Mouse (Mus musculus) liver, embryonic 15.5 days (tissue): Measurements from ENCODE around the gene Dnaic2. TPM values are rescaled to one million over a fixed set of nuclear protein-coding genes. Genes with fewer than 3 reads are reported as not detected.

Experiments used
- ATAC-seq: fragments of 200-750 bp; cut with Nextera tagmentation; 2 replicates; pipeline ENCODE4 v1.8.0; 2017; ENCODE audit warnings: moderate number of reproducible peaks, mild to moderate bottlenecking, moderate library complexity; ENCODE audit not compliant: insufficient read depth
- H3K27ac ChIP-seq: fragments of 300-500 bp; sonication (generic); replicated peaks from 2 replicates; pipeline ENCODE4 v1.5.1; 2015; ENCODE audit warnings: mild to moderate bottlenecking, inconsistent platforms
- H3K27me3 ChIP-seq: fragments of 300-500 bp; sonication (generic); 2 replicates; pipeline ENCODE4 v1.6.1; 2015; ENCODE audit warnings: mild to moderate bottlenecking, inconsistent platforms
- H3K36me3 ChIP-seq: fragments of 300-500 bp; sonication (generic); replicated peaks from 2 replicates; pipeline ENCODE4 v1.6.1; 2015; ENCODE audit warnings: moderate library complexity, mild to moderate bottlenecking, inconsistent platforms
- H3K4me1 ChIP-seq: fragments of 300-500 bp; sonication (generic); replicated peaks from 2 replicates; pipeline ENCODE4 v1.6.1; 2015; ENCODE audit warnings: inconsistent platforms
- H3K4me2 ChIP-seq: fragments of 300-500 bp; sonication (generic); 2 replicates; pipeline ENCODE4 v1.6.1; 2015; ENCODE audit warnings: moderate library complexity, mild to moderate bottlenecking, inconsistent platforms
- H3K4me3 ChIP-seq: fragments of 300-500 bp; sonication (generic); replicated peaks from 2 replicates; pipeline ENCODE4 v1.5.1; 2015; ENCODE audit warnings: mild to moderate bottlenecking, inconsistent platforms
- H3K9ac ChIP-seq: fragments of 300-500 bp; sonication (generic); 2 replicates; pipeline ENCODE4 v1.6.1; 2015; ENCODE audit warnings: moderate library complexity, mild to moderate bottlenecking, inconsistent platforms
- H3K9me3 ChIP-seq: fragments of 300-500 bp; sonication (generic); replicated peaks from 2 replicates; pipeline ENCODE4 v1.6.1; 2016; ENCODE audit warnings: inconsistent platforms
- WGBS: fragments of 180-500 bp; shearing (Covaris S2); methylation state at CpG from one replicate; pipeline ENCODE4 v1.1.7; 2015; ENCODE audit warnings: mixed read lengths; ENCODE audit not compliant: insufficient replicate concordance; 5-methylcytosine and 5-hydroxymethylcytosine counted together
- polyA plus RNA-seq: library from polyadenylated mRNA; unstranded; fragments of >200 nt; fragmentation: Nextera tagmentation; extraction: Ambion mirVana; gene quantifications from 2 replicates; pipeline ENCODE4 v1.2.1, GENCODE M21; 2015

Gene Dnaic2
- polyA plus RNA-seq, 1 experiment from 2014 or later, result 0.18 TPM

GRCm38 (mm10) chr11:114724787-114725590 is 2.2 kb upstream of the Dnaic2 start:
- WGBS, result 40% methylated on average over 11 of the region's 11 CpGs
- peaks cover 20% of the 10 kb centered on the region for H3K4me1 ChIP-seq
- peak; percentile 29; the same call in 1 of the 2 replicates for ATAC-seq
- H3K4me2 ChIP-seq, result no peak overlapping the region
- H3K9me3 ChIP-seq, result no peaks in the 10 kb centered on the region
- H3K27ac ChIP-seq, result no peak overlapping the region
- peaks cover 19% of the 10 kb centered on the region for H3K27me3 ChIP-seq
- H3K4me3 ChIP-seq, result no peak overlapping the region
- no peak overlapping the region for H3K9ac ChIP-seq
- no peaks in the 10 kb centered on the region for H3K36me3 ChIP-seq

DNA sequence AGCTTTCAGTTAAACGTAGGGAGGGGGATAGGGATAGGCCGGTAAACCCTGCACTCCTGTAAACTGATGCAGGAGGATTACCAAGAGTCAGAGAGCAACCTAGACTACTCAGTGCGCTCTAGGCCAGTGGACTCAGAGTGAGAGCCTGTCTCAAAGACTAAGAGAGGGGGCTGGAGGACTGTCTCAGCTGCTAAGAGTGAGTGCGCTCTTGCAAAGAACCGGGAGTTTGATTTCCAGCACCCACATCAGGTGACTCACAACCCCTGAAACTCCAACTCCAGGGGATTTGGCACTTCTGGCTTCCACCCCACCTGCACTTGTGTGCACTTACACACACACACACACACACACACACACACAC is 598 bp downstream of the Dnaic2 start:
- Histone ChIP-seq H3K4me3 (no peak overlapping the region), H3K9me3 (no peaks in the 10 kb centered on the region), H3K36me3 (no peaks in the 10 kb centered on the region), H3K4me2 (peak overlapping the region; percentile 57), H3K27me3 (peaks cover 19% of the 10 kb centered on the region), H3K27ac (no peak overlapping the region), H3K4me1 (peaks cover 20% of the 10 kb centered on the region; the same call in 1 of the 2 replicates), H3K9ac (no peak overlapping the region)
- ATAC-seq, result no peak
- WGBS, result 33% methylated on average over 5 of the region's 5 CpGs

- no peak overlapping the region for H3K4me2 ChIP-seq
- WGBS, result 26% methylated on average over 5 of the region's 5 CpGs
- no peaks in the 10 kb centered on the region for H3K36me3 ChIP-seq
- peaks cover 15% of the 10 kb centered on the region; the same call in 1 of the 2 replicates for H3K4me1 ChIP-seq
- H3K9ac ChIP-seq, result no peak overlapping the region
- H3K27me3 ChIP-seq, result peaks cover 19% of the 10 kb centered on the region
- ATAC-seq, result no peak
- H3K9me3 ChIP-seq, result no peaks in the 10 kb centered on the region
- no peak overlapping the region for H3K27ac ChIP-seq
- H3K4me3 ChIP-seq, result no peak overlapping the region
These were observed 1.1 kb downstream of the Dnaic2 start for GRCm38 (mm10) chr11:114728333-114728732.

DNA sequence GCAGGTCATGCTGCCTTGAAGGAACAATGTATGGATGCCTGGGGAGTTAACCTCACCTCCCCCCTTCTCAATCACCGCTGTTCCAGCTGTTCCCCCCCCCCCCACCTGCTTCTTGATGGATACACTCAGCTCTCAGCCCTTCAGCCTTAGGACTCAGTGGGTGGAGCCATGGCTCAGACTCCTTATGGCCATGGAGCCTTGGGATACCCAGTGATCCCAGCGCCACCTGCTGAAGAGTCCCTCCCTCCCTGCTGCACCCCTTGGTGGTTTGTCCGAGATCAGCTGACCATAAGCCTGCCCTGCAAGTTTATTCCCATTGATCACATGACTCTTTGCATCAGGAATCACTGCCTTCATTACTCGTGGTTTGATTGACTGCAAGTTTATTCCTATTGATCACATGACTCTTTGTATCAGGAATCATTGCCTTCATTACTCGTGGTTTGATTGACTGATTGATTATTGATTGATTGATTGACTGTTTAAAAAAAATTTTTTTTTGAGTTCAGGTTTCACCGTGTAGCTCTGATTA is 2.7 kb downstream of the Dnaic2 start:
- Histone ChIP-seq H3K4me2 (no peak overlapping the region), H3K36me3 (no peaks in the 10 kb centered on the region), H3K9ac (no peak overlapping the region), H3K27ac (no peak overlapping the region), H3K9me3 (no peaks in the 10 kb centered on the region), H3K4me3 (no peak overlapping the region), H3K4me1 (peaks cover 14% of the 10 kb centered on the region; the same call in 1 of the 2 replicates), H3K27me3 (peaks cover 19% of the 10 kb centered on the region)
- WGBS, result 45% methylated on average over 6 of the region's 6 CpGs
- ATAC-seq, result no peak

DNA sequence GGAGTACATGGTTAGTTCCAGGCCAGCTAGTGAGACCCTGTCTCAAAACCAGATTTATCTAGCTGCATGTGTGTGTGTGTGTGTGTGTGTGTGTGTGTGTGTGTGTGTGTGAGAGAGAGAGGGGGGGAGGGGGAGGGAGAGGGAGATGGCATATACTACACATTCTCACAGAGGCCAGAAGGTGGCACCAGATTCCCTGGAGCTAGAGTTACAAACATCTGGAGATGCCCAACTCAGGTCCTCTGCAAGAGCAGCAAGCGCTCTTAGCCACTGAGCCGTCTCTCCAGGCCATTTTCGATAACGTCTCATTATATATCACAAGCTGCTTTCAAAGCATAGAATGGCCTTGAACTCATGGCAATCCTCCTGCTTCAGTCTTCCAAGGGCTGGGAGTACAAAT is 4.5 kb downstream of the Dnaic2 start:
- Histone ChIP-seq H3K9ac (no peak overlapping the region), H3K36me3 (no peaks in the 10 kb centered on the region), H3K4me3 (no peak overlapping the region), H3K9me3 (no peaks in the 10 kb centered on the region), H3K27me3 (peaks cover 15% of the 10 kb centered on the region), H3K27ac (no peak overlapping the region), H3K4me1 (peaks cover 8% of the 10 kb centered on the region; the same call in 1 of the 2 replicates), H3K4me2 (no peak overlapping the region)
- WGBS, result 76% methylated on average over 4 of the region's 4 CpGs
- no peak for ATAC-seq

DNA sequence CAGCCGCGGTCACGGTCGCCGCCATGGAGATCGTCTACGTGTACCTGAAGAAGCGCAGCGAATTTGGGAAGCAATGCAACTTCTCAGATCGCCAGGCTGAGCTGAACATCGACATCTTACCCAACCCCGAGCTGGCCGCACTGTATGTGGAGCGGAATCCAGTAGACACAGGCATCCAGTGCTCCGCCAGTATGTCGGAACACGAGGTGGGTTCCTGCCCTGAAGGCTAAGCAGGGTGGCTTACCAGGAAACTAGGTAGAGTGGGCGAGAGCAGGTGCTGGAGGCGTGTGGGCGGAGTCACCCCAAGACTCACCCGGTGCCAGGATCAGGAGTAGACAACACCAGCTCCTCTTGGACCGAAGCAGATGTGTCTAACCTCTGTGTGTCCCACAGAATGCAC is 5.7 kb downstream of the Dnaic2 start:
- Histone ChIP-seq H3K4me3 (no peak overlapping the region), H3K27me3 (peaks cover 3% of the 10 kb centered on the region; the same call in 1 of the 2 replicates), H3K4me1 (no peaks in the 10 kb centered on the region), H3K4me2 (no peak overlapping the region), H3K9me3 (no peaks in the 10 kb centered on the region), H3K9ac (no peak overlapping the region), H3K36me3 (no peaks in the 10 kb centered on the region), H3K27ac (no peak overlapping the region)
- ATAC-seq, result no peak
- 61% methylated on average over 22 of the region's 22 CpGs for WGBS

DNA sequence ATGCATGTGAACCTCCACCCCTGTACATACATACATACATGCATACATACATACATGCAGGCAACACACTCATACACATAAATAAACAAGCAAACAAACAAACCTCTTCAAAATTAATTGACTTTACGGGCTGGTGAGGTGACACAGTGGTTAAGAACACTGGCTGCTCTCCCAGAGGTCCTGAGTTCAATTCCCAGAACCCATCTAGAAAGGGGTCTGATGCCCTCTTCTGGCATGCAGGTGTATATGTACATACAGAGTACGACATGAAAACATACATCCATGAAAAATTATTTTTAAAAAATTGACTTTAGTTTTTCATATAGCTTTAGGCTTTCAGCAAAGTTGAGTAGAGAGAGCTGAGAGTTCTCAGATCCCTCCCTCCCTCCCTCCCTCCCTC is 8.9 kb downstream of the Dnaic2 start:
- Histone ChIP-seq H3K27me3 (no peaks in the 10 kb centered on the region; the same call in 1 of the 2 replicates), H3K4me1 (no peaks in the 10 kb centered on the region), H3K4me2 (no peak overlapping the region), H3K4me3 (no peak overlapping the region), H3K9me3 (no peaks in the 10 kb centered on the region), H3K27ac (no peak overlapping the region), H3K36me3 (no peaks in the 10 kb centered on the region), H3K9ac (no peak overlapping the region)
- 51% methylated on average over 2 of the region's 2 CpGs for WGBS
- no peak for ATAC-seq

- Histone ChIP-seq H3K4me2 (no peak overlapping the region), H3K27me3 (no peaks in the 10 kb centered on the region; the same call in 1 of the 2 replicates), H3K9ac (no peak overlapping the region), H3K9me3 (no peaks in the 10 kb centered on the region), H3K4me3 (no peak overlapping the region), H3K36me3 (no peaks in the 10 kb centered on the region), H3K4me1 (no peaks in the 10 kb centered on the region), H3K27ac (no peak overlapping the region)
- ATAC-seq, result no peak
- WGBS, result 44% methylated on average over 11 of the region's 11 CpGs
These were observed 9.9 kb downstream of the Dnaic2 start for GRCm38 (mm10) chr11:114736913-114737624.

- Histone ChIP-seq H3K27me3 (no peaks in the 10 kb centered on the region; the same call in 1 of the 2 replicates), H3K9me3 (no peaks in the 10 kb centered on the region), H3K9ac (no peak overlapping the region), H3K36me3 (no peaks in the 10 kb centered on the region), H3K4me1 (no peaks in the 10 kb centered on the region), H3K4me3 (no peak overlapping the region), H3K27ac (no peak overlapping the region), H3K4me2 (no peak overlapping the region)
- WGBS, result 34% methylated on average over 10 of the region's 10 CpGs
- no peak for ATAC-seq
These were observed 13.4 kb downstream of the Dnaic2 start for GRCm38 (mm10) chr11:114740598-114740997.

DNA sequence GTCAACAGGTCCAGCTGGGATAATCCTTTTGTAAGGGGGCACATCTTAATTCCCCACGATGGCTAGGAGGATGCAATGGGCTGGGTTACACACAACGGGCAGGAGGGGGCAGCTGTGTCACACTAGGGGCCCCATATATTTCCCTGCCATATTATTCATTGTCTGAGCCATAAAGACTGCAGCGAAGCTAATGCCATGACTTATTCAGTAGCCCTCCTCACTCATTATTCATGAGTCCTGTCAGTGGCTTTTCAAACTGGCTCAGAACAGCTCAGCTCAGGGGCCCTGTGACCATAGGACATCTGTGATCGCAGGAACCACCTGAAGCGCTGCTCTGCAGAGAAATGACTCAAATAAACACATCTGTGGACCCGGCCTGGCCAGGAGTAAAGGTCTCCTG is 14.2 kb downstream of the Dnaic2 start:
- no peak overlapping the region for H3K27ac ChIP-seq
- H3K36me3 ChIP-seq, result no peaks in the 10 kb centered on the region
- no peak overlapping the region for H3K4me2 ChIP-seq
- no peaks in the 10 kb centered on the region for H3K9me3 ChIP-seq
- no peaks in the 10 kb centered on the region for H3K4me1 ChIP-seq
- peaks cover 5% of the 10 kb centered on the region; the same call in 1 of the 2 replicates for H3K27me3 ChIP-seq
- H3K4me3 ChIP-seq, result no peak overlapping the region
- no peak for ATAC-seq
- WGBS, result 53% methylated on average over 6 of the region's 6 CpGs
- no peak overlapping the region for H3K9ac ChIP-seq

DNA sequence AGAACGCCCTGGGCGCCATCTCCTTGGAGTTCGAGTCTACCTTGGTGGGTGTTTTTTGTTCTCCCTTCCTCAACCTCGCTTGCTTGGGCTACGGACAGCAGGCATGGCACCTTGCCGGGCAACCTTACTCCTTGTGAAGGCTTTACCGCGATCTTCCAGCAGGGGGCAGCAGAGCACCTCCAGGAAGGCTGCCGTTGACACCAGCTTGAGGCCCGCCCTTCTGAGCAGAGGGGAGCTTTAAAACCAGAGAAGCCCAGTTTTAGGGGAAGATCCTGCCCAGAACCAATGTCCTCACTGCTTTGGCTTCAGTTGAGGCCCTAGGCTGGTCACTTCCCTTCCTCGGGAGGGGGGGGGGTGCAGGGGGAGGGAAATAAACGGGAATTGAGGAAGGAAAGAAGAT is 17.9 kb downstream of the Dnaic2 start:
- Histone ChIP-seq H3K36me3 (no peaks in the 10 kb centered on the region), H3K4me1 (no peaks in the 10 kb centered on the region), H3K27me3 (peaks cover 7% of the 10 kb centered on the region; the same call in 1 of the 2 replicates), H3K4me2 (no peak overlapping the region), H3K4me3 (no peak overlapping the region), H3K9me3 (no peaks in the 10 kb centered on the region), H3K9ac (no peak overlapping the region), H3K27ac (no peak overlapping the region)
- no peak for ATAC-seq
- 2% methylated on average over 12 of the region's 12 CpGs for WGBS
